Mouse (Mus musculus): ENCODE measurements around the gene Rsph1. TPM values are rescaled to one million over a fixed set of nuclear protein-coding genes. Genes with fewer than 3 reads are reported as not detected.

The Rsph1 gene
- polyA plus RNA-seq, 1 experiment: 0.30 TPM

DNA sequence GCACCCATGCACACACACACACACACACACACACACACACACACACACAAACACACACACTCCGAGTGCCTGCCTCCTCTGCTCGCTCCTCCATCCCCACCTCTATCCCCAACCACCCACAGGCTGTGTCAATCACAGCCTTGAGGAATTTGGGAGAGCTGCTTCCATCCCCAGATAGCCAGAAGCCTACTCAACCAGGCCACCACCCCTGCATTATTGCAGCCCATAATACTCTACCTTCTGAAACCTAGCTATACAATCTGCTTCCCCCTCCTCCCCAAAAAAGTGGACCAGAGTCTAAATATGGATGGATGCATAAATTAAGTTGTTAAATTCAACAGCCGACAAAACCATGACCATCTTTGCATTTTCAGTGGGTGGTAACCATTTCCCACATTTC lies 50.8 kb downstream of the Rsph1 start:
- Histone ChIP-seq H3K4me2 (ENCODE audit: low read depth) (no peak overlapping the region), H3K36me3 (ENCODE audit: control insufficient read depth, insufficient read depth) (no peaks in the 10 kb centered on the region), H3K27me3 (ENCODE audit: control insufficient read depth, insufficient read depth, insufficient read length) (no peaks in the 10 kb centered on the region), H3ac (ENCODE audit: control insufficient read depth, insufficient read length) (no peak overlapping the region), H3K79me2 (ENCODE audit: control insufficient read depth, insufficient read depth) (no peaks in the 10 kb centered on the region), H3K4me3 (no peak overlapping the region)
- TF ChIP-seq USF1 (IDR thresholded peaks at IDR 0.05; ENCODE audit: low read depth) (no peak), REST (IDR thresholded peaks at IDR 0.05; ENCODE audit: insufficient read depth, insufficient read length) (no peak), POLR2A (IDR thresholded peaks at IDR 0.05; ENCODE audit: insufficient read length, low read depth) (no peak), TCF3 (IDR thresholded peaks at IDR 0.05; ENCODE audit: insufficient read length, low read depth) (no peak), E2F4 (IDR thresholded peaks at IDR 0.05; ENCODE audit: insufficient read depth) (no peak), MAX (IDR thresholded peaks at IDR 0.05; ENCODE audit: low read depth) (no peak), CEBPB (IDR thresholded peaks at IDR 0.05; ENCODE audit: insufficient read depth, poor library complexity, severe bottlenecking) (no peak), POLR2AphosphoS2 (IDR thresholded peaks at IDR 0.05; ENCODE audit: insufficient read length, low read depth) (no peak), MYOG (IDR thresholded peaks at IDR 0.05; ENCODE audit: control insufficient read depth in 1 of 3, insufficient read depth in 1 of 3, insufficient read length in 2 of 3, low read depth in 2 of 3) (no peak), MYOD1 (IDR thresholded peaks at IDR 0.05; ENCODE audit: control insufficient read depth in 1 of 3, insufficient read length in 2 of 3, low read depth in 2 of 3) (no peak)

DNA sequence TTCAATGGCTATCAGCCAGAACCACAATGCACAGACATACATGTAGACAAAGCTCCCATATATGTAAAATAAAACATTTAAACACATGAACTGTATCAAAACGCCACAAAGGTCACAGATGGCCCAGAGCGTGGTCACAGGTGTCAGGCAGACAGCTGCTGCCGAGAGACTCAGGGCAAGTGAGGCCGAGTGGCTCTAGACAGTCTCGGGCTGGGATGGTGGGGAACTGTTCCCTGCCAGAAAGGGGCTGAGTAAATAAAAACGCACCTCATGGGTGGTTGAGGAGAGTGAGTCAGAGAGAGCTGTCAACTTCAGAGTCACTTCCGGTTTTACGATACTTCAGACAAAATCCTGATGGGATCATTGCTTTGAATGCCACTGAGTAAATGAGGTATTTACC lies 52.6 kb downstream of the Rsph1 start:
- Histone ChIP-seq H3ac (ENCODE audit: control insufficient read depth, insufficient read length) (no peak overlapping the region), H3K27me3 (ENCODE audit: control insufficient read depth, insufficient read depth, insufficient read length) (peaks cover 2% of the 10 kb centered on the region), H3K79me2 (ENCODE audit: control insufficient read depth, insufficient read depth) (no peaks in the 10 kb centered on the region), H3K4me3 (no peak overlapping the region), H3K4me2 (ENCODE audit: low read depth) (no peak overlapping the region), H3K36me3 (ENCODE audit: control insufficient read depth, insufficient read depth) (no peaks in the 10 kb centered on the region)
- TF ChIP-seq MYOG (IDR thresholded peaks at IDR 0.05; ENCODE audit: control insufficient read depth in 1 of 3, insufficient read depth in 1 of 3, insufficient read length in 2 of 3, low read depth in 2 of 3) (no peak), SRF (IDR thresholded peaks at IDR 0.05; ENCODE audit: control insufficient read depth, insufficient read length, low read depth) (no peak), MAX (IDR thresholded peaks at IDR 0.05; ENCODE audit: low read depth) (no peak), CEBPB (IDR thresholded peaks at IDR 0.05; ENCODE audit: insufficient read depth, poor library complexity, severe bottlenecking) (no peak), REST (IDR thresholded peaks at IDR 0.05; ENCODE audit: insufficient read depth, insufficient read length) (no peak), USF1 (IDR thresholded peaks at IDR 0.05; ENCODE audit: low read depth) (no peak), POLR2AphosphoS2 (IDR thresholded peaks at IDR 0.05; ENCODE audit: insufficient read length, low read depth) (no peak), MYOD1 (IDR thresholded peaks at IDR 0.05; ENCODE audit: control insufficient read depth in 1 of 3, insufficient read length in 2 of 3, low read depth in 2 of 3) (no peak), TCF3 (IDR thresholded peaks at IDR 0.05; ENCODE audit: insufficient read length, low read depth) (no peak), POLR2A (IDR thresholded peaks at IDR 0.05; ENCODE audit: insufficient read length, low read depth) (no peak), E2F4 (IDR thresholded peaks at IDR 0.05; ENCODE audit: insufficient read depth) (no peak), TCF12 (IDR thresholded peaks at IDR 0.05; ENCODE audit: insufficient read depth, poor library complexity, severe bottlenecking) (no peak)

DNA sequence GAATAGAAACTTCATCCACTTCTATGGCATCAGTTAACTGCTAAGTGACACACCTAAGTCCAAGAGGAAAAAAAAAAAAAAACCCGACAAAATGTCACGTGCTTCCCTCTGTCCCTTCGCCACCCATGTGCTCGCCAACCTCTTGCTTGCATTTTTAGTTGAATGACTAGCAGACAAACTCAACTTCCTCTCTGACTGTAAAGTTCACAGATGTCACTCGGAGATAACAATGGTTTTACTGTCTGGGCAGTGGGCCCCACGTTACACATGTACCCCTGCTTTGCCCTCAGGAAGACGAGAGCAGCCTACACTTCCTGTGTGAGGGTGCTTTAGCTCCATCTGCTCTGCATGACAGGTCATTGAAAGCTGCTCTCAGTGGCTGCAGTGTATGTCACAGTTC lies 53.3 kb downstream of the Rsph1 start:
- Histone ChIP-seq H3K27me3 (ENCODE audit: control insufficient read depth, insufficient read depth, insufficient read length) (peaks cover 4% of the 10 kb centered on the region), H3K4me2 (ENCODE audit: low read depth) (no peak overlapping the region), H3K79me2 (ENCODE audit: control insufficient read depth, insufficient read depth) (no peaks in the 10 kb centered on the region), H3K36me3 (ENCODE audit: control insufficient read depth, insufficient read depth) (no peaks in the 10 kb centered on the region), H3ac (ENCODE audit: control insufficient read depth, insufficient read length) (no peak overlapping the region), H3K4me3 (no peak overlapping the region)
- TF ChIP-seq E2F4 (IDR thresholded peaks at IDR 0.05; ENCODE audit: insufficient read depth) (no peak), CEBPB (IDR thresholded peaks at IDR 0.05; ENCODE audit: insufficient read depth, poor library complexity, severe bottlenecking) (no peak), POLR2A (IDR thresholded peaks at IDR 0.05; ENCODE audit: insufficient read length, low read depth) (no peak), MYOD1 (IDR thresholded peaks at IDR 0.05; ENCODE audit: control insufficient read depth in 1 of 3, insufficient read length in 2 of 3, low read depth in 2 of 3) (no peak), TCF3 (IDR thresholded peaks at IDR 0.05; ENCODE audit: insufficient read length, low read depth) (no peak), POLR2AphosphoS2 (IDR thresholded peaks at IDR 0.05; ENCODE audit: insufficient read length, low read depth) (no peak), MYOG (IDR thresholded peaks at IDR 0.05; ENCODE audit: control insufficient read depth in 1 of 3, insufficient read depth in 1 of 3, insufficient read length in 2 of 3, low read depth in 2 of 3) (no peak), SRF (IDR thresholded peaks at IDR 0.05; ENCODE audit: control insufficient read depth, insufficient read length, low read depth) (no peak), MAX (IDR thresholded peaks at IDR 0.05; ENCODE audit: low read depth) (no peak), REST (IDR thresholded peaks at IDR 0.05; ENCODE audit: insufficient read depth, insufficient read length) (no peak)

DNA sequence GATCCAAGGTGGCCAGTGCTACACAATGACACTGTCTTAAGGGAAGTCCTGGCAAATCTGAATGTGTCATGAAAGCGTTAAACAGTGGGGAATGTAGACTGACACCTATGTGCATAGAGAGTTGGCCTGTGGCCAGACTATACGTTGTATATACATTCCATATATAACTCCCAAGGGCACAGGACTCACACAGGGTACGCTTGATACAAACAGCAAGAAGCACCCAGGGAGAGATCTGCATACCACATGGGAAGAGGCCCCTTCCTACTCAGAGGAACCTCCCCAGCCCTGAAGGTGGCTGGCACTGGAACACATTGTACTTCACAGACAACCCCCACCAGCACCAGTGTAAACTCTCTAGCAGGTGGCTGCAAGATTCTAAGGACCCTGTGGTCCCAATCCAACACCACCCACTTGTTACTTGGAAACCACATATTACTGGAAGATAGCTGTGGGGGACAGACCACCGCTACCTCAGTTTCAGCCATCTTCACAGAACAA lies 54.3 kb downstream of the Rsph1 start:
- Histone ChIP-seq H3K4me3 (no peak overlapping the region), H3K79me2 (ENCODE audit: control insufficient read depth, insufficient read depth) (no peaks in the 10 kb centered on the region), H3K4me2 (ENCODE audit: low read depth) (no peak overlapping the region), H3K36me3 (ENCODE audit: control insufficient read depth, insufficient read depth) (no peaks in the 10 kb centered on the region), H3ac (ENCODE audit: control insufficient read depth, insufficient read length) (no peak overlapping the region), H3K27me3 (ENCODE audit: control insufficient read depth, insufficient read depth, insufficient read length) (peaks cover 4% of the 10 kb centered on the region)
- TF ChIP-seq CEBPB (IDR thresholded peaks at IDR 0.05; ENCODE audit: insufficient read depth, poor library complexity, severe bottlenecking) (no peak), SRF (IDR thresholded peaks at IDR 0.05; ENCODE audit: control insufficient read depth, insufficient read length, low read depth) (no peak), TCF3 (IDR thresholded peaks at IDR 0.05; ENCODE audit: insufficient read length, low read depth) (no peak), MAX (IDR thresholded peaks at IDR 0.05; ENCODE audit: low read depth) (no peak), E2F4 (IDR thresholded peaks at IDR 0.05; ENCODE audit: insufficient read depth) (no peak), POLR2A (IDR thresholded peaks at IDR 0.05; ENCODE audit: insufficient read length, low read depth) (no peak), TCF12 (IDR thresholded peaks at IDR 0.05; ENCODE audit: insufficient read depth, poor library complexity, severe bottlenecking) (no peak), POLR2AphosphoS2 (IDR thresholded peaks at IDR 0.05; ENCODE audit: insufficient read length, low read depth) (no peak)
